In the genomic region with DNA sequence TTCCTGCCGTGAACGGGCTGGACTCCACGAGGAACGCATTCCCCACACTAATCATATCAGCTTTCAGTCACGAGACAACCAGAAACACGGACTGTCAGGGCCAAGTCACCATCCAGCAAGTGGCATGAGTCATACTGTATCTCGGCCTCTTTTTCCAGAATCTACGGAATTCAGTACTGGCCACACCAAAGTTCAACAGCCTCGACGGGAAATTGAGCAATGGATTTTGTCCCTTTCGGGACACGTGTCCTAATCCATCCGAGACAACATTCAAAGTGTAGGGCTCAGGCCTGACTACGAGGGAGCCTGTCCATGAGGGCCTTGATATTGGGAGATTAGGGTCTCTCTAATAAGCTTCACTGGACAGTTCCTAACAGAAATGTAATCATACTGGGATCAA, we compare ENCODE assay signal across 13 mouse cellular contexts. TPM values are rescaled to one million over a fixed set of nuclear protein-coding genes. Genes with fewer than 3 reads are reported as not detected.
DNase-seq lines count a peak whose midpoint lies in the region; ATAC-seq lines count a peak whose summit lies in the region.
"Had no signal": no experiment of that assay in that cellular context is flagged by ENCODE, and none has a peak within 500 bp of the region (broad histone marks: within the 10 kb centered on the region; RNA-seq: fewer than 3 reads in every experiment).

No protein-coding gene starts in this region.

- no peak overlapping the region for H3K27ac ChIP-seq in heart, embryonic 12.5 days (ENCODE audit: poor library complexity, severe bottlenecking)
- H3K27ac ChIP-seq: kidney, embryonic 15.5 days; neural tube, embryonic 15.5 days had no signal

- DNase-seq in heart, adult 8-10 months (ENCODE audit: low spot score): peak; percentile 9
- peak; percentile 96 for DNase-seq in 3T3-L1 (ENCODE audit: low read depth, low spot score)
- DNase-seq in adrenal gland, adult 2 months: peak; percentile 54
- DNase-seq in lung, postnatal 10 days: peak; percentile 3
- no peak for DNase-seq in kidney, postnatal 4 days
- no peak for DNase-seq in spleen, adult 12 weeks (ENCODE audit: low spot score)
- DNase-seq: cerebellum, adult 11-12 months; layer of hippocampus, adult 9-11 months had no signal

- no peaks in the 10 kb centered on the region for H3K27me3 ChIP-seq in heart, embryonic 12.5 days (replicated peaks)
- H3K27me3 ChIP-seq: kidney, embryonic 15.5 days; neural tube, embryonic 15.5 days had no signal

- 0 out of 2 replicates have a peak, but pooled peaks cover 5% of the 10 kb centered on the region for H3K36me3 ChIP-seq in heart, embryonic 12.5 days
- H3K36me3 ChIP-seq: kidney, embryonic 15.5 days had no signal

- no peak overlapping the region for H3K4me3 ChIP-seq in heart, embryonic 12.5 days
- H3K4me3 ChIP-seq: kidney, embryonic 15.5 days; neural tube, embryonic 15.5 days had no signal

- H3K9me3 ChIP-seq in heart, embryonic 12.5 days (replicated peaks): no peaks in the 10 kb centered on the region
- H3K9me3 ChIP-seq: kidney, embryonic 15.5 days; neural tube, embryonic 15.5 days had no signal

- no peak for ATAC-seq in heart, embryonic 12.5 days (ENCODE audit: insufficient number of reproducible peaks, low FRiP score)
- ATAC-seq: CD4-positive, CD25-positive, alpha-beta regulatory T cell, adult 4 months; forebrain, embryonic 16.5 days had no signal

- no peak overlapping the region for H3K9ac ChIP-seq in heart, embryonic 12.5 days
- H3K9ac ChIP-seq: kidney, embryonic 15.5 days; neural tube, embryonic 15.5 days had no signal

- peaks cover 14% of the 10 kb centered on the region; the same call in 1 of the 2 replicates for H3K4me1 ChIP-seq in heart, embryonic 12.5 days (replicated peaks)
- H3K4me1 ChIP-seq: kidney, embryonic 15.5 days; neural tube, embryonic 15.5 days had no signal

- 51% methylated on average over 14 of the region's 14 CpGs for WGBS in heart, embryonic 12.5 days

- H3K4me2 ChIP-seq in heart, embryonic 12.5 days: no peak overlapping the region
- H3K4me2 ChIP-seq: kidney, embryonic 15.5 days; neural tube, embryonic 15.5 days had no signal

RNA-seq across cellular contexts. Expression of gene Kif21a, which starts 57.4 kb away (rescaled TPM):
- 10 to 100 TPM; 20.0 to 21.5 (median 20.7) TPM for total RNA-seq in heart, adult 8-10 months (2022)
- polyA plus RNA-seq in heart, embryonic 12.5 days (2016; fragmentation: Nextera tagmentation; extraction: Ambion mirVana): 4.8 and 5.7 TPM in 2 replicates
- 10 to 100 TPM; 18.0 to 19.5 TPM for total RNA-seq in adrenal gland, adult 2 months (2021)
- polyA plus RNA-seq in adrenal gland, adult 2 months (2012; rRNA removed): 1.8 and 2.3 TPM in 2 replicates
- polyA plus RNA-seq: CD4-positive, CD25-positive, alpha-beta regulatory T cell, adult 4 months had no signal

Comparison
In these comparisons a context has a peak if more than half of its experiments do, and no peak if none do; other contexts are left out.
1. DNase-seq: peak in heart, adult 8-10 months (single experiment), 3T3-L1 (single experiment), adrenal gland, adult 2 months (single experiment) and lung, postnatal 10 days (single experiment); none in kidney, postnatal 4 days (0 of 2) and spleen, adult 12 weeks (single experiment).